Mouse (Mus musculus): ENCODE data around the gene Nme4. TPM values are rescaled to one million over a fixed set of nuclear protein-coding genes. Genes with fewer than 3 reads are reported as not detected.
"Not testable (repeated sequence)": the region's sequence is repeated elsewhere in the genome, so short reads cannot be mapped to it uniquely, and the experiment has no call there.

Nme4 gene
- total RNA-seq, 2 experiments from 2014 or later, result 4.7 to 5.1 TPM

GRCm38 (mm10) chr17:26114061-26114460, 18.7 kb upstream of the Nme4 start:
- no peak for DNase-seq

- peak; percentile 58 to 72 for DNase-seq
Observed at GRCm38 (mm10) chr17:26113181-26113948, 18.0 kb upstream of the Nme4 start, which contains the start of gene Tmem8. Gene Tmem8 (plus strand): TSS chr17:26113299.

- DNase-seq, result no peak
Observed at GRCm38 (mm10) chr17:26112751-26113150, 17.3 kb upstream of the Nme4 start.

GRCm38 (mm10) chr17:26111722-26112121, 16.3 kb upstream of the Nme4 start:
- DNase-seq, result no peak

- no peak for DNase-seq
Observed at GRCm38 (mm10) chr17:26111024-26111423, 15.6 kb upstream of the Nme4 start.

GRCm38 (mm10) chr17:26110156-26110555, 14.8 kb upstream of the Nme4 start:
- DNase-seq, result no peak

- no peak for DNase-seq
Observed at GRCm38 (mm10) chr17:26105619-26106018, 10.2 kb upstream of the Nme4 start.

- DNase-seq, result peak in 1 of 2 experiments; percentile 61
Observed at GRCm38 (mm10) chr17:26101478-26101877, 6.1 kb upstream of the Nme4 start.

GRCm38 (mm10) chr17:26100166-26100565, 4.8 kb upstream of the Nme4 start:
- DNase-seq, result no peak

- not testable (repeated sequence) for DNase-seq
Observed at GRCm38 (mm10) chr17:26099316-26099715, 3.9 kb upstream of the Nme4 start.

GRCm38 (mm10) chr17:26098461-26098860, 3.1 kb upstream of the Nme4 start:
- no peak for DNase-seq

- DNase-seq, result no peak
Observed at GRCm38 (mm10) chr17:26094531-26095110, 781 bp downstream of the Nme4 start.

- peak; percentile 92 to 94 for DNase-seq
Observed at GRCm38 (mm10) chr17:26089905-26090632, 5.3 kb downstream of the Nme4 start, which contains the start of gene Decr2. Gene Decr2 (minus strand): TSS chr17:26090337.

GRCm38 (mm10) chr17:26087059-26087564, 8.3 kb downstream of the Nme4 start:
- DNase-seq, result no peak

- DNase-seq, result no peak
Observed at GRCm38 (mm10) chr17:26080867-26081266, 14.5 kb downstream of the Nme4 start.

GRCm38 (mm10) chr17:26078851-26079250, 16.6 kb downstream of the Nme4 start:
- no peak for DNase-seq

GRCm38 (mm10) chr17:26075246-26075645, 20.2 kb downstream of the Nme4 start:
- DNase-seq, result no peak

GRCm38 (mm10) chr17:26070136-26070535, 25.3 kb downstream of the Nme4 start:
- no peak for DNase-seq

GRCm38 (mm10) chr17:26068831-26069739, 26.3 kb downstream of the Nme4 start, which contains the start of gene Rab11fip3:
Gene Rab11fip3 (minus strand): TSS chr17:26069555.
- peak; percentile 87 to 88 for DNase-seq

- DNase-seq, result peak in 1 of 2 experiments; percentile 44
Observed at GRCm38 (mm10) chr17:26068024-26068830, 27.2 kb downstream of the Nme4 start.
